Mouse (Mus musculus) v-Abl transformed pro-B cells (cell line): Measurements from ENCODE around the gene Arpc1a.
"Not testable (repeated sequence)": the region's sequence is repeated elsewhere in the genome, so short reads cannot be mapped to it uniquely, and the experiment has no call there.

Experiments
- in situ Hi-C, 2 experiments: fragments of 400-800 bp; cut with MboI; formaldehyde crosslinking; loops; one replicate each; pipeline ENCODE4 v1.15.1; 2025; ENCODE audit not compliant: unreplicated experiment in 2 of 2

The Arpc1a gene

GRCm38 (mm10) chr5:145102706-145103105, 19.1 kb downstream of the Arpc1a start:
- in situ Hi-C loops: loop anchor here (25.0 kb wide), 2 partner anchors 1090 to 1110 kb away; partner anchors contain the start of genes Ccz1 (in 2 of the 2) and Rnf6 (in 1 of the 2)

- in situ Hi-C loops: loop anchor here (25.0 kb wide), 2 partner anchors 1092 to 1108 kb away; partner anchors contain the start of genes Ccz1 (in 2 of the 2) and Rnf6 (in 1 of the 2)
Observed at GRCm38 (mm10) chr5:145104328-145104727, 20.7 kb downstream of the Arpc1a start.

- in situ Hi-C loops: loop anchor here (25.0 kb wide), 2 partner anchors 1093 to 1107 kb away; partner anchors contain the start of genes Ccz1 (in 2 of the 2) and Rnf6 (in 1 of the 2)
Observed at GRCm38 (mm10) chr5:145105694-145106275, 22.2 kb downstream of the Arpc1a start.

GRCm38 (mm10) chr5:145110401-145110800, 26.8 kb downstream of the Arpc1a start:
- in situ Hi-C loops: loop anchor here (25.0 kb wide), 2 partner anchors 1098 to 1102 kb away; partner anchors contain the start of genes Ccz1 (in 2 of the 2) and Rnf6 (in 1 of the 2)

GRCm38 (mm10) chr5:145112566-145112965, 28.9 kb downstream of the Arpc1a start:
- in situ Hi-C loops: loop anchor here (25.0 kb wide), 2 partner anchors 1100 kb away; partner anchors contain the start of genes Ccz1 (in 2 of the 2) and Rnf6 (in 1 of the 2)

- in situ Hi-C loops: loop anchor here (25.0 kb wide), 2 partner anchors 1099 to 1101 kb away; partner anchors contain the start of genes Ccz1 (in 2 of the 2) and Rnf6 (in 1 of the 2)
Observed at GRCm38 (mm10) chr5:145113416-145113815, 29.8 kb downstream of the Arpc1a start.

- in situ Hi-C loops: loop anchor here (25.0 kb wide), 2 partner anchors 1098 to 1102 kb away; partner anchors contain the start of genes Ccz1 (in 2 of the 2) and Rnf6 (in 1 of the 2)
Observed at GRCm38 (mm10) chr5:145114071-145114605, 30.5 kb downstream of the Arpc1a start, which contains the start of gene Arpc1b. Arpc1b (plus strand) TSS chr5:145114215.

GRCm38 (mm10) chr5:145114606-145115473, 31.2 kb downstream of the Arpc1a start:
- in situ Hi-C loops: loop anchor here (25.0 kb wide), 2 partner anchors 1097 to 1103 kb away; partner anchors contain the start of genes Ccz1 (in 2 of the 2) and Rnf6 (in 1 of the 2)

- in situ Hi-C loops: loop anchor here (25.0 kb wide), 2 partner anchors 1097 to 1103 kb away; partner anchors contain the start of genes Ccz1 (in 2 of the 2) and Rnf6 (in 1 of the 2)
Observed at GRCm38 (mm10) chr5:145115736-145116135, 32.1 kb downstream of the Arpc1a start.

- in situ Hi-C loops: loop anchor here (25.0 kb wide), 2 partner anchors 1096 to 1104 kb away; partner anchors contain the start of genes Ccz1 (in 2 of the 2) and Rnf6 (in 1 of the 2)
Observed at GRCm38 (mm10) chr5:145116316-145116715, 32.7 kb downstream of the Arpc1a start.

- in situ Hi-C loops: loop anchor here (25.0 kb wide), 2 partner anchors 1095 to 1105 kb away; partner anchors contain the start of genes Ccz1 (in 2 of the 2) and Rnf6 (in 1 of the 2)
Observed at GRCm38 (mm10) chr5:145116916-145117315, 33.3 kb downstream of the Arpc1a start.

- in situ Hi-C loops: loop anchor here (25.0 kb wide), 2 partner anchors 1094 to 1106 kb away; partner anchors contain the start of genes Ccz1 (in 2 of the 2) and Rnf6 (in 1 of the 2)
Observed at GRCm38 (mm10) chr5:145118005-145118404, 34.4 kb downstream of the Arpc1a start.

GRCm38 (mm10) chr5:145118461-145118860, 34.8 kb downstream of the Arpc1a start:
- in situ Hi-C loops: loop anchor here (25.0 kb wide), 2 partner anchors 1094 to 1106 kb away; partner anchors contain the start of genes Ccz1 (in 2 of the 2) and Rnf6 (in 1 of the 2)

GRCm38 (mm10) chr5:145119385-145119784, 35.8 kb downstream of the Arpc1a start:
- in situ Hi-C loops: loop anchor here (25.0 kb wide), 2 partner anchors 1093 to 1107 kb away; partner anchors contain the start of genes Ccz1 (in 2 of the 2) and Rnf6 (in 1 of the 2)

GRCm38 (mm10) chr5:145120921-145121320, 37.3 kb downstream of the Arpc1a start:
- in situ Hi-C loops: loop anchor here (25.0 kb wide), 2 partner anchors 1091 to 1109 kb away; partner anchors contain the start of genes Ccz1 (in 2 of the 2) and Rnf6 (in 1 of the 2)

- in situ Hi-C loops: loop anchor here (25.0 kb wide), 2 partner anchors 1089 to 1111 kb away; partner anchors contain the start of genes Ccz1 (in 2 of the 2) and Rnf6 (in 1 of the 2)
Observed at GRCm38 (mm10) chr5:145123396-145123795, 39.8 kb downstream of the Arpc1a start.

- in situ Hi-C loops: no loop called here
Observed at GRCm38 (mm10) chr5:145126580-145126979, 43.0 kb downstream of the Arpc1a start.

GRCm38 (mm10) chr5:145129124-145129523, 45.5 kb downstream of the Arpc1a start:
- in situ Hi-C loops: no loop called here

GRCm38 (mm10) chr5:145129773-145130172, 46.1 kb downstream of the Arpc1a start:
- in situ Hi-C loops: not testable (repeated sequence)
